Mouse (Mus musculus) cerebellum, adult 2 months (tissue): ENCODE results near the gene Pold2.

Experiments
- CTCF ChIP-seq: fragments of 200-500 bp; IDR thresholded peaks from 2 replicates; pipeline ENCODE4 v1.5.1; 2011; ENCODE audit warnings: low read depth, mild to moderate bottlenecking, control low read depth, low read length, moderate library complexity, borderline replicate concordance; ENCODE audit not compliant: insufficient read depth
- POLR2A ChIP-seq: fragments of 200-500 bp; IDR thresholded peaks from 2 replicates; pipeline ENCODE4 v1.6.1; 2011; ENCODE audit warnings: low read length, control low read depth, borderline replicate concordance; ENCODE audit not compliant: insufficient read depth

DNA sequence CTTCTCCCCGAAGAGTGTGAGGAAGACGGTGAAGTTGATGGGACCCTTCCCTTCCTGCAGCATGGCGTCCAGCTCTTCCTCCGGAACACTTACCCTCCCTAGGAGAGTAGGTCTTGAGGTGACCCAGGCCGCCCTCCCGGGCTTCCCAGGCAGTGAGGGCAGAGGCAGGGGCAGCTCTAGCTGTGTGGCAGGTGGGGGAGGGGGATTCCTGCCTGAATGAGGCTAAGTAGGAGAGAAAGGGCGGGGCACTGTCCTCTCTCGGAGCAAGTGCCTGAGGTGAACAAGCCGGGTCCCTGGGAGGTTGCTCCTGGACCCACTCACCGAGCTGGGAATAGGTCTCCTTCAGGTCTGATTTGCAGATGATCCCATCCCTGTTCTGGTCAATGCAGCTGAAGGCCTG lies 19.7 kb upstream of the Pold2 start:
- TF ChIP-seq CTCF (no peak), POLR2A (no peak)
